Mouse (Mus musculus): ENCODE results near the gene Ywhag.
A peak's percentile ranks its signal among the peaks of the same experiment; 100 is the strongest.

GRCm38 (mm10) chr5:135917327-135918058 lies 16.9 kb downstream of the Ywhag start:
- TF ChIP-seq EP300 (IDR thresholded peaks at IDR 0.05; ENCODE audit: insufficient read depth, low read depth, low read length) (no peak), CTCF (IDR thresholded peaks at IDR 0.05) (peak; percentile 57), POLR2A (IDR thresholded peaks at IDR 0.05; ENCODE audit: insufficient read depth, low read depth, low read length) (no peak)

Data from heart, adult 2 months (tissue).